Mouse (Mus musculus) spleen, postnatal 14 days (tissue): ENCODE data around the gene Mest.

ENCODE experiments used
- DNase-seq, 2 experiments: peaks; one replicate each; pipeline ENCODE4 v3.0.0; 2021 to 2022; ENCODE audit warnings: low spot score in 2 of 2

The Mest gene

DNA sequence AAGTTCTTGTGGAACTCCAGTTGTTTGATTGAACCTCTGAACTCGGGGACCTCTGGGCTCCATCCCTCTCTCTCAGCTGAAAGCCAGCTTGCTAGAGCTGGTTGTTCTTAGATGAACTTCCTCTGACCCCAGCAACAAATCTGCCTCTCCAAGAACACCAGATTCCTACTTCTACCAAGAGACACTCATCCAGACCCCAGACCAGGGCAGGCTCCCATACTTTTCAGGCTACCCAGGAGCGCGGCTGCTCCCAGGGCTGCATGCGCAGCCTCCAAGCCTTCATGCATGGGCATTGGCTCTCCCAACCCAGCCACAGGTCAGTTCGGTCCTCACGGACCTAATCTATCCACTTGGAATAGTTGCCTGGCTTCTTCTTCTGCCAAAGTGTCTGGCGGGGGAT lies at the start of gene Mest:
Mest (plus strand) TSS at position 217 of the 400 bp plus-strand sequence.
- DNase-seq: no peak

DNA sequence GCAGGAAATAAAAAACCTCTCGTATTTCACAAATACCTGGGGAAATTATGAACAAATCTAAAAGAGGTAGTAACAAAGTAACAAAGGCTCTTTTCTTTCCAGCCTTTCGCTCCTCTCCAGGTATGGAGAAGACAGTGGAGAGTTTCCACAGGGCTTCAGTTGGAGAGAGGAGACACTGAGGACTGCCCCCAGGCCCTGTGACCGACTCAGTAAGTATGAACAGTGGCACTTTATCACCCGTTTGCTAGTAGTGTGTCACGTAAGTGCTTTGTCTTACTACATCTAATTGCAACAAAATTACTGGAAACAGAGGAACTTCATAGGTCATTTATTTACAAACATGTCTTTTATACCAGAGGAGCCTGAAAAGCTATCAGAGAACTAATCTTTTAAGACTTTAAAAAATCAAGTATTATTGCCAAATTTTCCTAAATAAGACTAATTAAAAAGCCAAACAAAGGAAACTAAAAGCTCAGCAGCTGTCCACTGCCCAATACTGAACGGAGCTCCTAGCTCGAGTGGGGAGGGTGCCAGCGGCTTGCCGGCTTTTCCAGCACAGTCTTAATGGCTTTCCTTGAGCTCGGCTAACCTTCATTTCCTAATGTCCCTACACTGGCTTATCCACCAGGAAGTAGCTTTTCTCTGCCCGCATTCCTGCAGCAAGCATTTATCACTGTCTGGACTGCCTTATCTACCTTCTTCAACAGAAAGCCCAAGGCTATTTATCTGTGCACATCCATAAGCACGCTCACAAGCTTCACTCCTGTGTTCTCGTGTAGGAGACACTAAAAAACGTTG lies 49.4 kb upstream of the Mest start:
- no peak for DNase-seq

DNA sequence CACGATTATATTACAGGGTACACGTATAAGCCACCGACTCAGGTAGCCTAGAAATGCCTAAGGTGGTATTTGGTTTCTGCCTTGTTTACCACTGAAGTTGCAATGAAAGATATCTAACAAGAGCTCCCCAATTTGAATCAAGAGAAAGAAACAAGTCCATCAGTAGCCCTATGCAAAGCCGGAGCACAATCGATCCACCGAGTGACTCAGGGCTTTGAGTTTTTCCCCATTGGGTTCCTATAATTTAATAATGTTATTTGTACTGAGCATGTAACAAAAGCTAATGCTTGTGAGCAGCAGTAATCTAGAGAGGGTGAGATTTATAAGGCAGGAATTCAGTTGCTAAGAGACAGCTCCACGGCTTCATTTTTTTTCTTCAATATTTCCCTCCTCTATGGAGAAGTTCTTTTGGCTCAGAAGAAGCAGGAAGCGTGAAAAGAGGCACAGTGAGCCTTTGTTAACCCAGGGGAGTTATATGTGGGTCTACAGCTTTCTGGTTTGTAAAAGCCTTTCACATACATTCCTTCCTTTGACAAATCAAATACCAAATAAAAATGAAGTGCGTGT lies 48.5 kb upstream of the Mest start:
- DNase-seq: no peak

DNA sequence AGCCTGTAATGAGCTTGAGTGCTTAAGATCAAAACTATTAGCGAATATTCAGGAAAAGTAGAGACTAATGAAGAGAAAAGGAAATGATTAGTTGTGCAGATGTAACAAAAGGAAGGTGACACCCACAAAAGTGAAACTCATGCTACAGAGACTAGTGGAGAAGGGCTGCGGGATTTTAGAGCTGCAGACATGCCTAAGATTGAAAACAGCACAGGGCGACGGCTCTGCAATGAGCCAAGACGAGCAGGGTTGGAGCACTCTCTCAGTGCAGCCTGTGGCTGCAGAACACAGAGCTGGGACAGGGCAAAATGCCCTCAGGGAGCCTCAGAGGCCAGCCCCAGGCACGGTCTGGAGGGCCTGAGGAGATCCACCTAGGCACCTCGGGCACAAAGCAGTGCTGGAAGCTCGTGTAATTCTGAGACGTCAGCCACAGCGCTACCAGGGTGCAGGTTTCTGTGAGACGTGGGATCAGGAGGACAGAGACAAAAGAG lies 48.0 kb upstream of the Mest start:
- no peak for DNase-seq

DNA sequence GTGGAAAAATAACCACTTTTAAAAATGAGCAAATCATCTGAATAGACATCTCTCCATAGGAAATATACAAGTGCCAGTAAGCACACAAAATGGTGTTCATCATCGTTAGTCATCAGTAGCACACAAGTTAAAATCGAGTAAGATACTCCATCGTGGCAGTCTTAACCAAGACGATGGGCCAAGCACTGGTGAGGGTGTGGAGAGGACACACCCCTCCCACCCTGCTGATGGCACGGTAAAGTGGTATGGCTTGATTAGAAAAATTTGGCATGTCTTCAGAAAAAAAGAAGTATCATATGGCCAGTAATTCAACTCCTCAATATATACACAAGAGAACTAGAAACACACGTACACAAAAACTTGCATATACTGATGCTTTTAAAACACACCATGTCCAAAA lies 46.8 kb upstream of the Mest start:
- no peak for DNase-seq

DNA sequence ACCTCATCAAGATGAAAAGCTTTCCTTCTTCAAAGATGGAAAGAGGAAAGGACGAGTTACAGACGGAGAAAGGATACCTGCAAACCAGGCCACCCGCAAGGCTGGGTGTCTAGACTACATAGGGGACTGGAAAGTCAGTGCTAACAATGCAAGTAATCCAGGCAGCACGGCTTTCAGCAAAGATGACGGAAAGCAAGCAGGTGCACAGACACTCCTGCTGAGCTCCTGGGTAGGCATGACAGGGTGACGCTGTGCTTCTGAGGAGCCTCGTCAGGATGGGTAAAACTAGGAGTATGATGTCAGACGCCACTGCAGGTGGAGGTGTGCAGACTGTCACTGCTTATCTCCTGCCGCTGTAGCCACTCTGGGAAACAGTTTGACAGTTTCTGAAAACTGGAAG lies 45.8 kb upstream of the Mest start:
- DNase-seq: no peak

DNA sequence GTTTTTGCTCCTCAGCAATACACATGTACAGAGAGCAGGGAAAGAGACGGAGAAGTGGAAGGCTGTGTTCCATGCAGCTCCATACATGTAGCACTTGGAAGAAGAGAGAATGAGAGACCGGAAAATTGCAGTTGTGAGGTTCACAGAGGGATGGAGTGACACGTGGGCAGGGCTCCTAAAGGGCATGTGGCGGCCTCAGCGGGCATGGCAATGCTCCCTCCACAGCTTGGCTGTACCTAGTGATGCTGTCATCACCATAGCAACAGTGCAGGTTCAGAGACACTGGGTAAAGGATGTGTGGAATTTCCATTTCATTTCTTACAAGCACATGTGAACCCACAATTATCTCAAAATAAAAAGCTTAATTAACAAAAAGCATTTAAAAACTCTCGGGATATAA lies 44.9 kb upstream of the Mest start:
- DNase-seq: no peak

DNA sequence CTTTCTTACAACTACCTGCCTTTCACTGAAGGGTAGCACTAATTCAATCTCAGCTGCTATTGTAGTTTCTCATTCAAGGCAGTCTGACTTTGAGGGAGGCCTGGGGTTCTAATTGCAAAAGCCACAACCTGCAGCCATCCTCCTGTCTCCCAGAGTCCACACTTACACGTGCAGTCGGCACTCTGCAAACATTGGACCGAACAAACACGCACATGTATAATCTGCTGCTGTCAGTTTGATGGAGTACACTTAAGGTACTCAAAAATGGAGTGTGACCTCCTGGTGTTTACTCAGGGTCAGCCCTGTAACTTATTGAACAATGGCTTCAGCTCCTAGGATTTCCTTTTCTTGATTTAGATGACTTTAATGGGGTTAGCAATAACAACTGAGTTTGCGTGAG lies 43.8 kb upstream of the Mest start:
- DNase-seq: no peak

DNA sequence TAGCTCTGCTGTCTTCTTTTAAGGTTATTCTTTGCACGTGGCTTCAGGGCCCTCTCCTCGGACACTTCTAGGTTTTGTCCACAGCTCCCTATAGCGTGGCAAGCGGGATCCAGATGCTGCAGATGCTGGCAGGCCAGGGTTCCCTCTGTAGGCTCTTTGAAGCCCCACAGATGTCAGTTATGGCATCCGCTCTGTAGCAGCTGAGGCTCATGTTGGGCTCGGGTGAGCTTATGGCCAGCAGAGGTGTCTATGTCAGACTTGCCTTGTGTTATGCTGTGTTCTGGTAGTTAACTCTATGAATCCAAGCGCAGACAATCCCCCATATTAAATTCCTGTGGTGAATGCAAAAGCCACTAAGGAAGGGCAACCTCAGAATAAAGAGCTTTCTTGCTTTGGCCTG lies 42.9 kb upstream of the Mest start:
- DNase-seq: no peak

DNA sequence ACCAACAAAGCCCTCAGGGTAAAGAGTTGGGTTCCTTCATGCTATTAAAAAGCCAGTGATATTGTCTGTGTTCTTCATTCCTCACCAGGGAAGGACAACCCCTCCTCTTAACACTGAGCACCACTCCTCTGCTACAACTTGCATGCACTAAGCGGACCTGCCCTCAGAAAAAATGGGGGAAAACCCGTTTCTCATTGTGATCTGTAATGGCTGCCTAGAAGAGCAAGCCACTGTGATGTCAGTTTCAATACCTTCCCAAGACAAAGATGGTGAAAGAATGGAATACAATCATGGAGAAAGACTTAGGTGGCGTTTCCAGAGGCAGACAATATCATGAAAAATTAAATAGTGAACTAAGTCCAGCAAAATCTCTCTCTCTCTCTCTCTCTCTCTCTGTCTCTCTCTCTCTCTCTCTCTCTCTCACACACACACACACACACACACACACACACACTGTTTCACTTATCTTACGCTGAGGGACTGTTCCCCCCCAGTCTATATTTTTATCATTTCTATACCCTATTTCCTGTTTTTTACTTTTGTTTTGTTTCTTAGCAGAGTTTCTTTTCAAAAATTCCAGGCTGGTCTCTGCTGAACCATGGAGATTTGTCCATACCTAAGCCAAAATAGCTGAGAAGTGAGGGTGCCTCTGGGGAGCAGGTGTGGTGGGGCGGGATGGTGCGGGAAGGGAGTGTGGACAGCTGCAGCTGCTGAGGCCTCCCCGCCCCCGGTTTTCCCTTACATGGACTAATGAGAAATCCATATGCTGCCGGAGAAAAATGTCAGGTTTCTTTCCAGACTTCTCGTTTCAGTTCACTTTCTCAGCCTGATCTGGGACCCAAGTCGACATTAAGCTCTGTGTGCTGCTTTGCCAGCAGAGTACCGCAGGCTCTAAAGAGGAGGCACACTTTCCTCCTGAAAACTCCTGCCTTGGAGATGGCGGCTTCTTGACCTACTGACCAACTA lies 41.1 kb upstream of the Mest start:
- DNase-seq: no peak

DNA sequence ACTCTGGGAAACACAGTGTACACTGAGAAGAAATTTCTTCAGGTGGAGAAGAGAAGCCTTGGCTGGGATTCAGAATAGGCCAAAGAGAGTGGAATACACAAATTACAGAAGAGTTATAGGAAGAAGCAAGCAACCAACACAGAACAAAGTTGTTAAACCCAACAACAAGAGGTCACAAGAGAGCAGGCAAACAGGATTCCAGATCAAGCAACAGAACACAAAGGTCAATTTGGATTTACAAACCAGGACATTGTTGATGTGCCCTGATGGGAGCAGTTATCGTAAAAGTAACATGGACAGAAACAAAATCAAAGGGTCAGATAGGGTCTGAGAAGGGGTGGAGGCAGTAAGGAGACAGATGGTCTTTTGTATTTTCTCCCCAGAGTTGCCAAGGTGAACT lies 38.8 kb upstream of the Mest start:
- DNase-seq: no peak

DNA sequence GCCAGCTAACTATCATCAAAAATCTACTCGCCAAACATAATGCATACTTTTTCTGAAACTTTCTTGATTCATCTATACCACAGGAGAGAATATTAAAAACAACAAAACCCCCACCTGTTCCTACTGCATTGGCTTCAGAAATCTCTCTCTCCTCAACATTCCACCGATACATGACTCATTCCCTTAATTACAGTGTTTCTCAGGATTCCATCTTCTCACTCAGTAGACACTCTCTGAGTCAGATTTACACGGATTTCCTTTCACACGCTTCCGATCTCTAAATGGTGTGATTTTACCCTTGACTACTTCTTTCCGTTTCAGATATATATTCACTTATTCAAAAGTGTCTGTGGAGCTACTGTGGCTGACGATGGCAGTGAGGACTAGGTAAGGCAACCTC lies 36.1 kb upstream of the Mest start:
- DNase-seq: no peak

DNA sequence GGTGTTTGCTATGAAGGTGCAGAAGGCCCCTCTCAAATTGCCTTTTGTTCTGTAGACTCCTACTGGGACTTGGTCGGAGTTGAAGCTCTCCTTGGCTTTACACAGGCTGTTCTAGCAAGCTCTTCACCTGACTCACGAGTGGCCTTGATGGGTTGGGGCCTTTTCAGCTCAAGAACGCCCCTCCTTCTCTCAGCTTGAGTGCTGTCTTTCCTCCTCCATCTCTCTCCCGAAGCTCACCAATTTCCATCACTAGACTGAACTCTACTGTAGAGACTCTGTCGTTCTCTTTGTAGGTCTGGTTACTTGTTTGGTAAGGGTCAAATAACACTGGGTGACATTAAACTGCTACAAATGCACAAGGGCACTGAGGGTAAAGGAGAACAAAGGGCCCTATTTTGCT lies 30.5 kb upstream of the Mest start:
- DNase-seq: no peak

DNA sequence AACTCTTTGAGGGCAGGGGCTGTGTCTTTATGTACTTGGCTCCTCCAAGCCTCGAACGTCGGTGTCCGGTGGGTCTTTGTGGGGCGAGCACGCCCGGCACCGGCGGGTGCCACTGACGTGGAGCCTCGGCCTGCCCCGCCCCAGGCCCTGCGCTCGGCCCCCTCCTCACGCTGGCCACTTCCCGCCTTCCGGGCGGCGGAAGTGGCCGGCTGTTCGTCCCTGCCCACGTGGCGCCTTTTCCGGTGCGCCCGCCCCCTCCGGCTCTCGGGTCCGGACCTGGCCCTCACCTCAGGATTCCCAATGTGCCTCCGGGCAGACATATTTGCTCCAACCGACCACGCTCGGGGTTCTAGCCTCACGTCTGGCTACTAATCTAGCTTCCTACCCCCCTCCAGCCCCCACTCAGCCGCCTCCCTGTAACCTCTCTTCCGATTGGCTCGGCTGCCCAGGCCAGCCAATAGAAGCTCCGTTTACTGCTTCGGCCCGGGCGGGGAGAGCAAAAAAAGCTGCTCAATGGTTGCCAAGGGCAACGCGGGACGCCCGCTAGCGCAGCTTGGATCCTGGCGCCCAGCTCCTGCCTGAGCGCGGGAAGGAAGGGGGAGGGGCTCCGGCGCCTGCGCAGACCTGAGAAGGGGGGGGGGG lies 29.9 kb upstream of the Mest start, which contains the start of gene Cep41:
Cep41 (minus strand) TSS at position 400 of the 642 bp plus-strand sequence.
- DNase-seq: peak; percentile 87 to 93

DNA sequence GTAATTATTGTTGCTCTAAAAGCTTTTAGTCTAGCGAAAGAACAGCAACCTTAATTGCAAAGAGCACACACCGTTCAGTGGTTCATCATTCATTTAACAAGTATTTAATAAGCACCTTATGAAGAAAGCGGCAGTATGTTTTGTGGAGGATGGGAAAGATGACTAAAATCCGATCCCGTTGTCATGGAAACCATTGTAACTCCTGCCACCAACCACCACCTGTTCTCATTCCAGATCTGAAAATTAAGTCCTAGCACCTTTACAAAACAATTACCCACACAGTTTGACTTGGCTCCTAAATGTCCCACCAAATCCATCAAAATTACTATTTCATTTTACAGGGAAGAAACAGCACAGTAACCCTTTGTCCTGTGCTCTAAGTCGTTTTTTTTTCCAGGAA lies 29.1 kb upstream of the Mest start:
- no peak for DNase-seq

DNA sequence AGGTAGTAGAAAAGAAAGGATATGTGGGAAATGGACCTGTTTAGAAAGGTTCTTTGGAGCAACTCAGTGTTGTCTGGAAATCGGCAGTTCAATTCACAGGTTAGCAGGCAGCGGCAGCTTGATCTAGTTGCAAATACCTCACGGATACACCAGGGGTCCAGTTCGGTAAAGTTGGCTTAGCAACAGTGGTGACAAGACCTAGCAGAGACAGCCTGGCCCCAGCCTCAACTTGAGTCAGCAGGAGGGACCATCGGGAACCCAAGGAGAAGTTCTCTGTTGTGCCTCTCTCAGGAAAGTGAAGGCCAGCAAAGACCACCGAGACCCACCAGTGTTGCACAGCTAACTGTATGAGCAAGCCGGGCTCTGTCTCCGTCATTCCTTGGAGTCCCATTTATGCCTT lies 28.2 kb upstream of the Mest start:
- no peak for DNase-seq

DNA sequence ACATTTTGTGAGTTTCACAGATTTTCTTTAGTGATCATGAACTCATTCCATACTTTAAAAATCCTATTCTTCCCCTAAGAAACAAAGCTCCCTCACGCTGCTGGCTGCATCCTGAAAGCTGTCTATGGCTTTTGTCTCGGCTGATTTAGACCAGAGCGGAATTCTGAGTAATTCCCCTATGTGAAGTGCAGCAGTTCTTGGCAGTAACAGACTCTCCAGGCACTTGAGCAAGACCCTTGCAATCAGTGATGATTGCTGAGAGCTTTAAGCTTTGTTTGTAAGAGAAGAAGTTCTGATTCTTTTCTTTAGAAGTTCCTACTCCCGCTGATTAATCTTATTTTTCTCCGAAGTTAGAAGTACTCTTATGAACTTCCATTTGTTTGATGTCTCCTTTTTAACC lies 25.9 kb upstream of the Mest start:
- DNase-seq: no peak

DNA sequence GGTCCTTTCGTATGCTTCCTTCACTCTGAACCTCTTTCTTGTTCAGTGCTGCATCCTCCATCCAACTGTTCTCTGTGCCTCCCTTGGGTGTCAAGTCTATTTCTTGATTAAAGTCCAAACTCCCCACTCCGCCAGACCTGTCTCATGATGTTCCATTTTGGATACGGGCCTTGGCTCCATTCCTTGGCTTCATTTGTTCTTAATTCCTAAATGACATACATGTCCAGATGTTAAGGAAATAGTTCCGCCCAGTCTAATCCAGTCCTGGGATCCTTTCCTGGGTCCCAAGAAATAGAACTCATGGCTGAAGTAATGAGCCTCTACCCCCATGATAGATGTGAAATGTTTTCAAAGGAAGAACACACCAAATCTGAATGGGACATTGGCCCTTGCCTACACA lies 25.3 kb upstream of the Mest start:
- no peak for DNase-seq

DNA sequence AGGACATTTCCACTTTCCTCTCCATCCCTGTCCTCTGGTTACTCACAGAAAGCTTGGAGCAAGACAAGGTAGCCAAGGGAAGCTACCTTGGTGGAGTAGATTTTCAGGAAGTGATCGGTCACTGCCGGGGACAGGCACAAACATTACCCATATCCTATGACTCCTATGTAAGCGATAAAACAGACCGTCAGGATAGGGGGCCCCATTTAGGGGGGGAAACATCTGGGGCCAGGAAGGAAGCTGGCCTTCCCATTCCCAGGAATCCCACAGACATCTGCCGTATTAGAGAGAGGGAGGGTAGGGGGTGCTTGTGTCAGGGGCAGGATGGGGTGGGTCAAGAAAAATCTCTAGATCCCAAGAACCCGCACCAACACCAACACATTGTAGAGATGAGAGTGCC lies 23.2 kb upstream of the Mest start:
- DNase-seq: no peak

DNA sequence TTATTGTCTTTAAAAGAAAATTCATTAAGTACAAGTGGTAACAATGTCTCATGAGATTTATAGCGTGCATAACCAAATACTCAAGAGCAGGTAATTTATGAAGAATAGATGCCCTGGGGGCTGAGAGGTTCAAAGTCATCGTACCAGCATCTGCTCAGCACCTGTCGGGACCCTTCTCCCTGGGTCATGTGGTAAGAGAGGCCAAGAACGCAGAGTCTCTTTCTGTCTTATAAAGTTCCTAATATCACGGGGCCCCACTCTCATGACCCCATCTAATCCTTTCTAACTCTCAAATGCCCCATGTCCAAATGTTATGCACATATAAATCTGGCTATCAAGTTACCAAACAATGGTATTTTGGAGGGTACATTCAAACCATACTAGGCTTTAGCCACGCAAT lies 20.5 kb upstream of the Mest start:
- DNase-seq: no peak

DNA sequence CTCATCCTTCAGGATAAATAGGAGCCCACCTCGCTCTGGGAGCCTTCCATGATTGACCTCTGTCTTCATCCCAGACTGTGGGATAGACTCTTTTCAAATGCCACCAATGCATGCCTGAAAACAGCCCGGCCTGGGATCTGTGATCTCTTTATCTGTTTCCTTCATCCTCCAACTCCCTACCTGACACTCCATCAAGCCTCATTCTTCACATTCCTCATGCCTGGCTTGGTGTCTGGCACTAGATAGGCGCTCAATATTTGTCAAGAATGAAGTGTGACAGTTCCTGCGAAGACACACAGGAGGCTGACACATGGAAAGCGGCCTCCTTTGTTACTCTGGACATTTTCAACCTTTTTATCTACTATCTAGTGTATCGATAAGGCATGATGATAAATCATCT lies 19.9 kb upstream of the Mest start:
- DNase-seq: no peak
